Mouse (Mus musculus) lung, adult 2 months (tissue): ENCODE measurements around the gene Sipa1l1. TPM values are rescaled to one million over a fixed set of nuclear protein-coding genes. Genes with fewer than 3 reads are reported as not detected.

Experiments
- DNase-seq: peaks from one replicate; pipeline ENCODE4 v3.0.0; 2022
- H3K4me1 ChIP-seq: fragments of 200-500 bp; 2 replicates; pipeline ENCODE4 v1.6.1; 2011; ENCODE audit warnings: low read length; ENCODE audit not compliant: control insufficient read depth, insufficient read depth
- H3K4me3 ChIP-seq: fragments of 200-500 bp; replicated peaks from 2 replicates; pipeline ENCODE3; 2011; ENCODE audit warnings: low read depth, mild to moderate bottlenecking, control low read depth, low read length; ENCODE audit errors: extremely low read depth
- CTCF ChIP-seq: fragments of 200-500 bp; IDR thresholded peaks from 2 replicates; pipeline ENCODE4 v1.5.1; 2011; ENCODE audit warnings: mild to moderate bottlenecking, low read length, control low read depth; ENCODE audit not compliant: insufficient read depth
- POLR2A ChIP-seq: fragments of 200-500 bp; IDR thresholded peaks from 2 replicates; pipeline ENCODE4 v1.6.1; 2011; ENCODE audit warnings: low read depth, mild to moderate bottlenecking, control low read depth, low read length, borderline replicate concordance; ENCODE audit errors: extremely low read depth
- WGBS: fragments of 180-500 bp; shearing (Covaris S2); methylation state at CpG from one replicate; pipeline ENCODE4 v1.1.7; 2018; 5-methylcytosine and 5-hydroxymethylcytosine counted together
- polyA plus RNA-seq: library from polyadenylated mRNA; depleted of rRNA; stranded (reverse); fragments of >200 nt; gene quantifications from 2 replicates; pipeline ENCODE4 v1.2.3, GENCODE M21; 2012

Gene Sipa1l1
- polyA plus RNA-seq, 1 experiment = 26.9 TPM

- no peak for TF ChIP-seq POLR2A
- H3K4me1 ChIP-seq = peaks cover 31% of the 10 kb centered on the region
- no peak overlapping the region for H3K4me3 ChIP-seq
- 66% methylated on average over 16 of the region's 16 CpGs for WGBS
- no peak for DNase-seq
These were observed 20.8 kb downstream of the Sipa1l1 start for GRCm38 (mm10) chr12:82189715-82190581.

GRCm38 (mm10) chr12:82190582-82190965, 21.5 kb downstream of the Sipa1l1 start:
- WGBS = 85% methylated on average over 16 of the region's 16 CpGs
- peaks cover 36% of the 10 kb centered on the region for H3K4me1 ChIP-seq
- TF ChIP-seq CTCF (no peak), POLR2A (no peak)

GRCm38 (mm10) chr12:82191686-82192085, 22.6 kb downstream of the Sipa1l1 start:
- DNase-seq = no peak
- TF ChIP-seq CTCF = no peak
- TF ChIP-seq POLR2A = no peak
- WGBS = 75% methylated on average over 5 of the region's 5 CpGs
- H3K4me1 ChIP-seq = peaks cover 37% of the 10 kb centered on the region
- no peak overlapping the region for H3K4me3 ChIP-seq

More at GRCm38 (mm10) chr12:82190582-82190965, 21.5 kb downstream of the Sipa1l1 start:
- H3K4me3 ChIP-seq = no peak overlapping the region
- no peak for DNase-seq

DNA sequence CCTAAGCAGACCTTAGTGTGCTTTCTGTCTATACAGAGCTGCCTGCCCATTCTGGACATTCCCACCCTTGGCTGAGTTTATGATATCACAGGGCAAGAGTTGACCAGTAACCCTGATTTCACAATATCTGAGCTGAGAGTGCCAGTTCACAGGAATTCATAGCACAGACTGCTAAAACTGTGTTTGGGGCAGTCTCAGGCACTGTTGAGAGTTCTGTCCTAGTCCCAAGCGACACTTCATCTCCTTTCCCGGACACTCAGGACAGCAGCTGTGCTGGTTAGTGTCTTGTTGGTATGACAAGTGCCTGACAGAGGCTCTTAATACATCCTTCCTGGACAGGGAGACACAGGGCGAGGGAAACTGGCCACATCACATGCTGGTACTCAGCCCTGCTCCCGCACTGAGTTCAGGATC, 23.5 kb downstream of the Sipa1l1 start:
- H3K4me3 ChIP-seq = no peak overlapping the region
- TF ChIP-seq CTCF (no peak), POLR2A (no peak)
- WGBS = 50% methylated on average over 4 of the region's 4 CpGs
- H3K4me1 ChIP-seq = peaks cover 41% of the 10 kb centered on the region
- peak; percentile 37 for DNase-seq

DNA sequence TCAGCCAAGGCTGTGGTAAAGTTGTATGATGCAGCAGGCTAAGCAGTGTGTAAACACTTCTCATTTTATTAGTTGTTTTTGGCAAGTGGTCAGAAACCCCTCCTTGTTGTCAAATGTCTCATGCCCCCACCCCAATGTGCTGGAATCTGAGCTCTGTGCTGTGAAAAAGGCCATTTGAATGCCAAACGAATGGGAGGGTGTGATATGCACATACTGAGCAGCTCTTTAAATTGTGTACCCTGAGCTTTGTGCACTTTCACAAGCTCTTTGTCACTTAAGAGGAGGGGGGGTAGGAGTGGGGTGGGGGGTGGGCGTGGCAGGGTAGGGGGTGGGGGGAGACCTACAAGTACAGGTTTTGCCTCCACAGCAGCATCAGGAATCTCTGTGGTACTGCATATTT, 24.4 kb downstream of the Sipa1l1 start:
- Histone ChIP-seq H3K4me3 (no peak overlapping the region), H3K4me1 (peaks cover 35% of the 10 kb centered on the region)
- no peak for DNase-seq
- TF ChIP-seq POLR2A = no peak
- no peak for TF ChIP-seq CTCF
- WGBS = 76% methylated on average over 2 of the region's 2 CpGs

DNA sequence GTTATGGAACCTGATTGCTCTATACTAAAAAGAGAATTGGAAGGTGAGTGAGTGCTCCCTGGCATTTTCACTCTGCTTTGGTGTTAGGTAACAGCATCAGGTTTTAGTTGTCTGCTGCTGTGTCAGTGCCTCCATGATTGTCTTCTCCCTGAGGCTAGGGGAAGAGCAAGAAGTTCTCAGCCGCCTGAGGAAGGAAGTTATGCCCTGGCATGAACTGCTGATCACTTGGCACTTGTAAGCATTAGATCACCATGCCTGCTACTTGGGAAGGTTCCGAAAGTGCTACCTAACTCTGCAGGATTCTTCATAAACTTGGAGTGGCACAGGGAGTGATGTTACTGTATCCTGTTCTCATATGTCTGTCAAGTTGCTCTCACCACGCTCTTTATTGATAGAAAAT, 25.8 kb downstream of the Sipa1l1 start:
- peaks cover 32% of the 10 kb centered on the region for H3K4me1 ChIP-seq
- TF ChIP-seq POLR2A (no peak), CTCF (no peak)
- WGBS = 48% methylated on average over 3 of the region's 3 CpGs
- H3K4me3 ChIP-seq = no peak overlapping the region
- no peak for DNase-seq

DNA sequence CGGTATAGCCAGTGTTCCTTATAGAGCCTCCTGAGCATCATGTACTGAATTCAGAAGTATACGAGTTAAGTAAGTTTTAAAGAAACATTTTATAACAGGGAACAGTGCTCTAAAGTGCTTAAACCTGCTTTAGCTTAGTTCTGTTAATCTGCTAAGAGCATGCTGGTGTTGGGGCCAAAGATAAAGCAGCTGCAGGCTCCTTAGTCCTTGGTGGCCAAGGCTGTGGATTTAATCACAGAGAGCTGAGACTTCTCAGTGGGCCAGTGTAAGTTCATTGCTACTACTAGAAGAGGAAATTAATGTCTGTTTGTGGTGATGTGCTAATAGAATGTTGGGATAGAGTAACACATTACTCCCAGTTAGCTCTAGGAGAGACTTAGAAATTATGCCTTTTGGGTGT, 27.1 kb downstream of the Sipa1l1 start:
- 93% methylated on average over 2 of the region's 2 CpGs for WGBS
- peaks cover 28% of the 10 kb centered on the region for H3K4me1 ChIP-seq
- TF ChIP-seq CTCF = no peak
- no peak for TF ChIP-seq POLR2A
- no peak overlapping the region for H3K4me3 ChIP-seq
- DNase-seq = no peak

- no peak for DNase-seq
- Histone ChIP-seq H3K4me1 (peaks cover 28% of the 10 kb centered on the region), H3K4me3 (no peak overlapping the region)
- no peak for TF ChIP-seq POLR2A
- TF ChIP-seq CTCF = no peak
- WGBS = 43% methylated on average over 7 of the region's 7 CpGs
These were observed 27.6 kb downstream of the Sipa1l1 start for GRCm38 (mm10) chr12:82196615-82197146.

DNA sequence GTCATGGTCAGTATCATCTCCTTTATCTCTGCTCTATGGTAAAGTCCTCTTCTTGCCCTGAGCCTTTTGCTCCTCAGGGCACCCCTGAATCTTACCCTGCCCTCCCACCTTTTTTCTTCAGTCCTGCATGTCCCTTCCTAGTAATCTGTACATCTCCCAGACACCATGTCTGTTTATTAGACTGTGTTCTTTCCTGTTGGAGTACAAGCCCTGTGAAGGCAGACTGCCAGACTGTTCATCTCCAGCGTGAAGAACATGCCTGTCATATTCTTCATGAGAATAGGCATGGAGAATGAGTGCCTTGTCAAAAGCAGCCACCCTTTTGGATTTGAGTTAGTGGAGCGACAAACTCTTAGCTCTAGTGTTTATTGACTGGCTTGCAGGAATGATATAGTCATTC, 28.1 kb downstream of the Sipa1l1 start:
- no peak for DNase-seq
- Histone ChIP-seq H3K4me3 (no peak overlapping the region), H3K4me1 (peaks cover 28% of the 10 kb centered on the region)
- WGBS = 32% methylated on average over 2 of the region's 2 CpGs
- no peak for TF ChIP-seq CTCF

- H3K4me1 ChIP-seq = peaks cover 19% of the 10 kb centered on the region
- H3K4me3 ChIP-seq = no peak overlapping the region
- WGBS = 81% methylated on average over 6 of the region's 6 CpGs
- no peak for DNase-seq
- TF ChIP-seq POLR2A (no peak), CTCF (no peak)
These were observed 30.2 kb downstream of the Sipa1l1 start for GRCm38 (mm10) chr12:82199286-82199685.

DNA sequence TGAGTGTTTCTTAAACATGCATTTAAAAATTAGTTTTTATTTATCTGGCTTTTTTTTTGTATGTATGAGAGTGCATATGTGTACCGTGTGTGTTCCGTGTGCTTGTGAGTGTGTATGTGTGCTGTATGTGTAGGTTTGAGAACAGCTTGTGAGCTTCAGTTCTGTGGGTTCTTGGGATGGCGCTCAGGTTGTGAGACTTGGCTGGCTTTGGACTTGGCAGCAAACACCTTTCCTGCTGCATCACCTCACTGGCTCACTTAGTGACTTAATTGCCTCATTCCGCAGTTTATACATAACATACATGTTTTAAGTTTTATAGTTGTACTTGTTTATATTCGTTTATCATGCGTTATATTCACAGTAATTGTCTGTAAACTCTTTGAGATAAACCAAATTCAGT, 35.0 kb downstream of the Sipa1l1 start:
- no peak overlapping the region for H3K4me3 ChIP-seq
- H3K4me1 ChIP-seq = peaks cover 4% of the 10 kb centered on the region
- TF ChIP-seq CTCF (no peak), POLR2A (no peak)
- WGBS = 87% methylated on average over 6 of the region's 6 CpGs
- no peak for DNase-seq
